Mouse (Mus musculus) forebrain, embryonic 10.5 days (tissue): ENCODE results near the gene Fbxo6. TPM values are rescaled to one million over a fixed set of nuclear protein-coding genes. Genes with fewer than 3 reads are reported as not detected.
A peak's percentile ranks its signal among the peaks of the same experiment; 100 is the strongest.

Experiments used
- DNase-seq: peaks from one replicate; pipeline ENCODE4 v3.0.0-alpha.2; 2017; ENCODE audit warnings: low spot score; ENCODE audit errors: extremely low spot score
- H3K27ac ChIP-seq: fragments of 300-500 bp; sonication (generic); 2 replicates; pipeline ENCODE4 v1.5.1; 2016; ENCODE audit warnings: mild to moderate bottlenecking
- H3K27me3 ChIP-seq: fragments of 300-500 bp; sonication (generic); 2 replicates; pipeline ENCODE4 v1.6.1; 2016; ENCODE audit warnings: mild to moderate bottlenecking; ENCODE audit not compliant: poor library complexity, severe bottlenecking
- H3K36me3 ChIP-seq: fragments of 300-500 bp; sonication (generic); replicated peaks from 2 replicates; pipeline ENCODE4 v1.6.1; 2016; ENCODE audit warnings: mild to moderate bottlenecking, moderate library complexity
- H3K4me1 ChIP-seq: fragments of 300-500 bp; sonication (generic); 2 replicates; pipeline ENCODE4 v1.6.1; 2016
- H3K4me3 ChIP-seq: fragments of 300-500 bp; sonication (generic); 2 replicates; pipeline ENCODE4 v1.5.1; 2016; ENCODE audit warnings: mild to moderate bottlenecking, moderate library complexity
- H3K9me3 ChIP-seq: fragments of 300-500 bp; sonication (generic); 2 replicates; pipeline ENCODE4 v1.6.1; 2016; ENCODE audit warnings: mild to moderate bottlenecking, moderate library complexity
- WGBS: fragments of 180-500 bp; shearing (Covaris S2); methylation state at CpG from one replicate; pipeline ENCODE4 v1.1.7; 2016; 5-methylcytosine and 5-hydroxymethylcytosine counted together
- polyA plus RNA-seq: library from polyadenylated mRNA; unstranded; fragments of >200 nt; fragmentation: Nextera tagmentation; extraction: Ambion mirVana; gene quantifications from 2 replicates; pipeline ENCODE4 v1.2.1, GENCODE M21; 2016

Gene Fbxo6
- polyA plus RNA-seq, 1 experiment from 2014 or later, result 8.4 TPM

- DNase-seq, result no peak
- Histone ChIP-seq H3K4me1 (peaks cover 16% of the 10 kb centered on the region), H3K9me3 (peaks cover 3% of the 10 kb centered on the region; the same call in 1 of the 2 replicates), H3K27me3 (peaks cover 25% of the 10 kb centered on the region), H3K27ac (no peak overlapping the region), H3K36me3 (no peaks in the 10 kb centered on the region), H3K4me3 (no peak overlapping the region)
- 81% methylated on average over 4 of the region's 4 CpGs for WGBS
These were observed 35.3 kb downstream of the Fbxo6 start for GRCm38 (mm10) chr4:148116657-148117056.

GRCm38 (mm10) chr4:148115467-148115866, 36.5 kb downstream of the Fbxo6 start:
- H3K27me3 ChIP-seq, result peaks cover 25% of the 10 kb centered on the region
- peak overlapping the region; percentile 16 for H3K4me3 ChIP-seq
- peak overlapping the region; percentile 69 for H3K27ac ChIP-seq
- peak; percentile 41 for DNase-seq
- H3K36me3 ChIP-seq, result no peaks in the 10 kb centered on the region
- WGBS, result 5% methylated on average over 15 of the region's 15 CpGs
- H3K9me3 ChIP-seq, result peaks cover 3% of the 10 kb centered on the region; the same call in 1 of the 2 replicates
- peaks cover 15% of the 10 kb centered on the region for H3K4me1 ChIP-seq

DNA sequence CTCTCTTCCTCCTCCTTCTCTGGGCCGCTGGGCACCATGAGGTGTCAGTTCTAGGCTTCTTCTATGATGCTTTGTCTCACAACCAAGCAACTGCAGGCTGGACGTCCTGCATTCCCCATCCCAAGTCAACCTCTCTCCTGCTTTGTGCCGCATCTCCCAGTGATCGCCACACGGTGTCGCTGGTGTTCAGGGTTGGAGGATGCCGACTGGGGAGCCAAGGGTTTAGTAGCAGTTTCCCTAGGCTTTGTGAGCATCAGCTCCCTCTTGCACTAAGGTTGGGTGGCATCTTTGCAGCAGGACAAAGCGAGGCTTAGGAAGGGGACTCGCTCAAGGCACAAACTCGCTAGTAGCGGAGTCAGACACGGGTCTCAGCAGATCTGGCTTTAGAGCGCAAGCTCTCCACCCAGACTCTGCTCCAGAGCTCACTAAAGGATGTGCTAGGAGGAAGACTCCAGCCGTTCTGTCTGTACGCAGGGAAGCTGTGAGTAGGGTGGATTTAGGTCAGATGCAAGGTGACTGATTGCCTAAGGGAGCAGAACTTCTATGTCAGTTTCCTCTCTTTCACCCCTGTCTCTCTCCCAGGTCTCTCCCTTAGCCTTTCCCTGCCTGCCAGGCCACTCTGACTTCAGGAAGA, 37.1 kb downstream of the Fbxo6 start:
- Histone ChIP-seq H3K4me3 (peak overlapping the region; percentile 16), H3K27me3 (peaks cover 25% of the 10 kb centered on the region), H3K9me3 (peaks cover 3% of the 10 kb centered on the region; the same call in 1 of the 2 replicates), H3K4me1 (peaks cover 15% of the 10 kb centered on the region), H3K36me3 (no peaks in the 10 kb centered on the region), H3K27ac (peak overlapping the region; percentile 69)
- whole genome bisulfite sequencing, result 5% methylated on average over 15 of the region's 15 CpGs
- DNase-seq, result peak; percentile 90

DNA sequence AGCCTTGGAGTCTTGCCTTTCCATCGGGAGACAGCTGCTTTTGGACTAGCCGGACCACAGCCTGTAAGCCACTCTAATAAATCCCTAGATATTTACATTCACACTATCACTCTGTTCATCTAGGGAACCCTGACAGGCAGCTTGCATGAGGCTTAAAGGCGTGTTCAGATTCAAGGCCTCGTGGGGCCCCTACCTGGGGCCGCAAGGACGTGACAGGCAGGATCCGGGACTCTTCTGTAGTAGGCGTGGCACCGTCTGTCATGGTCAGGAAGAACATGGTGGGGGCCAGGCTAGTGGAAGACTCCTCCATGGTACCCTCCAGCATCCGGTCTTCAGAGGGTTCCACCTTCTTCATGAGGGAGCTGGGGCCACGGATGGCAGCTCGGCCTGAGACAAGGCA, 39.4 kb downstream of the Fbxo6 start:
- H3K27ac ChIP-seq, result no peak overlapping the region
- WGBS, result 86% methylated on average over 12 of the region's 12 CpGs
- DNase-seq, result no peak

DNA sequence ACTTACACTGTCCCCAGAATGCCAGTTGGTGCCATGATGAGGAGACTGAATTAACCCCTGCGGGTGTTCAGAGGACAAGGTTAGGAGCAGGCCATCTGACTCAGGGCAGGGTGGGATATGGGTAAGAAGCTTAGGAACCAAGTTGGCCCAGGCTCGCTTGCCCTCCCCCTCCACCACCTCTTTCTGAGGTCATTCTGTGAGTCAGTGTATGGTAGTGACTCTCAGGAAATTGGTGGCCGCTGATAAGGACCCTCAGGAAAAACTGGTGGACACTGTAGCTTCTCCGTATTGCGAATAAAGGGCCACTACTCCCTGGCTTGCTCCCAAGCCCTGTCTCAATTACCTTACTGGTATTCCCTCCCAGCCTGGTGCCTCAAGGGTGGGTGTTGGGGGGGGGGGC, 42.7 kb downstream of the Fbxo6 start:
- H3K4me1 ChIP-seq, result peaks cover 4% of the 10 kb centered on the region; the same call in 1 of the 2 replicates
- 0 out of 2 replicates have a peak, but pooled peaks cover 3% of the 10 kb centered on the region for H3K36me3 ChIP-seq
- H3K27ac ChIP-seq, result no peak overlapping the region
- H3K27me3 ChIP-seq, result peaks cover 11% of the 10 kb centered on the region
- DNase-seq, result no peak
- whole genome bisulfite sequencing, result 88% methylated on average over 5 of the region's 5 CpGs
- no peaks in the 10 kb centered on the region for H3K9me3 ChIP-seq
- H3K4me3 ChIP-seq, result no peak overlapping the region

More for the DNA sequence above, 39.4 kb downstream of the Fbxo6 start:
- Histone ChIP-seq H3K4me3 (no peak overlapping the region), H3K9me3 (peaks cover 3% of the 10 kb centered on the region; the same call in 1 of the 2 replicates), H3K4me1 (peaks cover 19% of the 10 kb centered on the region), H3K36me3 (0 out of 2 replicates have a peak, but pooled peaks cover 3% of the 10 kb centered on the region), H3K27me3 (peaks cover 25% of the 10 kb centered on the region)

DNA sequence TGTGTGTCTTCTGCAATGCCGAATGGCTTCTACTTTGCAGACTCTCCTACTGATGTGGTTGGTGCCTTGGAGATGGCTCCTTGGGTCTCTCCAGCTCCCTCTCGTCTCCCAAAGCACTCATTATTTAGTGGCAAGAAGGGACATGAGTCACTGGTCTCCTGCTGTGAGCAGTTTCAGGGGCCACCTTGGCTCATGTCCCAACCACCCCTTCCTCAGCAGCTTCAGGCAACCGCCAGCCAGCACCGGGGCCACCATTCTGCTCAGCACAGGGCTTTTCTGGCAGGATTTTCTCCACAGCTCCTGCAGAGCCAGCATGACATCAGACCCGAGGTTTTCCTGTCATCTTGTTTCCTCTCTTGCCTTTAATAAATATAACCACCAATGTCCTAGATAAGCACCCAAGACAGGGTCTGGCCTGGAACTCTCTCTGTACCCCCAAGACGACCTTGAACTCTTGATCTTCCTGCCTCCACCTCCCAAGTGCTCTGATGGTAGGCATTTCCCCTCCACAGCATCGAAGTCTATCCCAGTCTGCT, 43.3 kb downstream of the Fbxo6 start:
- Histone ChIP-seq H3K27ac (no peak overlapping the region), H3K9me3 (no peaks in the 10 kb centered on the region), H3K36me3 (0 out of 2 replicates have a peak, but pooled peaks cover 3% of the 10 kb centered on the region), H3K4me3 (no peak overlapping the region), H3K27me3 (peaks cover 5% of the 10 kb centered on the region), H3K4me1 (peaks cover 4% of the 10 kb centered on the region; the same call in 1 of the 2 replicates)
- DNase-seq, result no peak
- WGBS, result 82% methylated on average over 7 of the region's 7 CpGs

- H3K36me3 ChIP-seq, result 0 out of 2 replicates have a peak, but pooled peaks cover 3% of the 10 kb centered on the region
- H3K27me3 ChIP-seq, result no peaks in the 10 kb centered on the region; the same call in 1 of the 2 replicates
- WGBS, result 82% methylated on average over 22 of the region's 22 CpGs
- DNase-seq, result no peak
- H3K4me1 ChIP-seq, result peaks cover 4% of the 10 kb centered on the region; the same call in 1 of the 2 replicates
- no peaks in the 10 kb centered on the region for H3K9me3 ChIP-seq
- no peak overlapping the region for H3K4me3 ChIP-seq
- H3K27ac ChIP-seq, result no peak overlapping the region
These were observed 44.2 kb downstream of the Fbxo6 start for GRCm38 (mm10) chr4:148107621-148108291.

GRCm38 (mm10) chr4:148104146-148104545, 47.8 kb downstream of the Fbxo6 start:
- WGBS, result 75% methylated on average over 3 of the region's 3 CpGs
- Histone ChIP-seq H3K4me1 (peaks cover 25% of the 10 kb centered on the region), H3K9me3 (no peaks in the 10 kb centered on the region), H3K4me3 (no peak overlapping the region), H3K27ac (no peak overlapping the region), H3K27me3 (peaks cover 19% of the 10 kb centered on the region), H3K36me3 (peaks cover 3% of the 10 kb centered on the region; the same call in 1 of the 2 replicates)
- no peak for DNase-seq

DNA sequence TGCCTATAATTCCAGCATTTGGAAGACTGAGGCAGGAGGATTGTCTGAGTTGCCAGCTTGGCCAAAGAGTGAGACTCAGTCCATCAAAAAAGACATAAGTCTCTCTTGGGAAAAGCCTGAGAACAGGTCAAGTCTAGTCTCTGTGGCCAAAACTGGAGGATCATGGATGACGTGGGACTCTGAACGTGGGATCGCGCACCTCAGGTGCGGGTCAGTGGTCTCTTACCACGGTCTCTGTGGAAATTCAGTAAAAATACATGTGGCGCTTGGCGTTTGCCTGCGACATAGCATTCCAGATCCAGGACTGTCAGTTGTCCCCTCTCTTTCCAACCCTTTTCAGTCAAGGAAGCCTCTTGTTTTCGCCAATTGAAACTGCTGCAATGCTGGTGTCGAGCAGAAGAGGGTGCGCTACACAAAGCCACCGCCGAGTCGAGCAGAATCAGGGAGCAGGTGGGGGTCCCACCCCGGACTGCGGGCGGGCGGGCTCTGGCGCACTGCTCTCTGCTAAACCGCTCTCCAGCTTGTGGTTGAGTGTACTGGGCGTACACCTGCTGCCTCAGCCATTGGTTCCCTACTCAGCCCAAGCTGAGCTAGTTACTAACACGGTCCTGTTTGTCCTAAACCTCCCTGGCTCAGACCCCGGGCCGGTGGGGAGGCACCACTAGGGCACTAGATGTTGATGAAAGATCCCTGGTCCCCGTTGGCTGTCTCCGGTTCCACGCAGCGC, 50.0 kb downstream of the Fbxo6 start:
- peak overlapping the region; percentile 83 for H3K27ac ChIP-seq
- H3K27me3 ChIP-seq, result peaks cover 19% of the 10 kb centered on the region
- peaks cover 21% of the 10 kb centered on the region for H3K4me1 ChIP-seq
- H3K9me3 ChIP-seq, result no peaks in the 10 kb centered on the region
- peak overlapping the region; percentile 44 for H3K4me3 ChIP-seq
- peak; percentile 77 for DNase-seq
- WGBS, result 18% methylated on average over 29 of the region's 29 CpGs
- H3K36me3 ChIP-seq, result peaks cover 3% of the 10 kb centered on the region; the same call in 1 of the 2 replicates

DNA sequence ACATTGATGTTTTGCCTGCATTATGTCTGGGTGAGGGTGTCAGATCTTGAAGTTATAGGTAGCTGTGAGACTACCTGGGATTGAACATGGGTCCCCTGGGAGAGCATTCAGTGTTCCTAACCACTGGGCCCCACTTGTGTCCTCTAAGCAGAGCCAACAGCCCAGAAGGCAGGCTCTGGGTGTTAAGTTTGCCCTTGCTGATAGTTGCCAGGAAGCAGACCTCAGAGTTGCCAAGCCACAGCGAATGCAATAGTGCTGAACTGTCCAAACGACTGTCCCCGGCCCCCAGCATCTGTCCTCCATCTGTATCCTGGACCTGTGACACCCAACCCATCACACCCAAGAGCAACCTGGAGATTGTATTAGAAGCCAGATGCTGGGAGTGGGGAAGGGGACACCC, 53.3 kb downstream of the Fbxo6 start:
- Histone ChIP-seq H3K4me3 (no peak overlapping the region), H3K27ac (no peak overlapping the region), H3K36me3 (peaks cover 3% of the 10 kb centered on the region; the same call in 1 of the 2 replicates), H3K9me3 (no peaks in the 10 kb centered on the region), H3K27me3 (peaks cover 19% of the 10 kb centered on the region), H3K4me1 (peaks cover 21% of the 10 kb centered on the region)
- no peak for DNase-seq
- 94% methylated on average over 3 of the region's 3 CpGs for WGBS

- peaks cover 21% of the 10 kb centered on the region for H3K4me1 ChIP-seq
- H3K9me3 ChIP-seq, result no peaks in the 10 kb centered on the region
- H3K36me3 ChIP-seq, result peaks cover 3% of the 10 kb centered on the region; the same call in 1 of the 2 replicates
- no peak overlapping the region for H3K4me3 ChIP-seq
- H3K27ac ChIP-seq, result no peak overlapping the region
- WGBS, result 93% methylated on average over 2 of the region's 2 CpGs
- peaks cover 19% of the 10 kb centered on the region for H3K27me3 ChIP-seq
- no peak for DNase-seq
These were observed 54.0 kb downstream of the Fbxo6 start for GRCm38 (mm10) chr4:148097936-148098335.
